Mouse (Mus musculus): ENCODE measurements around the gene Ddx31.

The Ddx31 gene

GRCm38 (mm10) chr2:28863857-28864256 lies 23.7 kb downstream of the Ddx31 start:
- no peak for DNase-seq (ENCODE audit: low read depth)

- DNase-seq (ENCODE audit: low read depth), result no peak
Observed at GRCm38 (mm10) chr2:28867495-28867894, 27.3 kb downstream of the Ddx31 start.

GRCm38 (mm10) chr2:28875554-28875953 lies 35.3 kb downstream of the Ddx31 start:
- DNase-seq (ENCODE audit: low read depth), result no peak

GRCm38 (mm10) chr2:28881275-28881674 lies 41.1 kb downstream of the Ddx31 start:
- DNase-seq (ENCODE audit: low read depth), result no peak

GRCm38 (mm10) chr2:28882047-28882446 lies 41.8 kb downstream of the Ddx31 start:
- DNase-seq (ENCODE audit: low read depth), result no peak

- DNase-seq (ENCODE audit: low read depth), result no peak
Observed at GRCm38 (mm10) chr2:28882826-28883485, 42.8 kb downstream of the Ddx31 start.

GRCm38 (mm10) chr2:28884914-28885313 lies 44.7 kb downstream of the Ddx31 start:
- DNase-seq (ENCODE audit: low read depth), result no peak

GRCm38 (mm10) chr2:28892796-28893195 lies 52.6 kb downstream of the Ddx31 start:
- DNase-seq (ENCODE audit: low read depth), result no peak

GRCm38 (mm10) chr2:28893526-28893925 lies 53.3 kb downstream of the Ddx31 start:
- DNase-seq (ENCODE audit: low read depth), result no peak

- no peak for DNase-seq (ENCODE audit: low read depth)
Observed at GRCm38 (mm10) chr2:28895876-28896275, 55.7 kb downstream of the Ddx31 start.

- DNase-seq (ENCODE audit: low read depth), result no peak
Observed at GRCm38 (mm10) chr2:28897340-28897899, 57.2 kb downstream of the Ddx31 start.

GRCm38 (mm10) chr2:28902291-28902690 lies 62.1 kb downstream of the Ddx31 start:
- no peak for DNase-seq (ENCODE audit: low read depth)

- no peak for DNase-seq (ENCODE audit: low read depth)
Observed at GRCm38 (mm10) chr2:28903871-28904270, 63.7 kb downstream of the Ddx31 start.

- no peak for DNase-seq (ENCODE audit: low read depth)
Observed at GRCm38 (mm10) chr2:28904786-28905185, 64.6 kb downstream of the Ddx31 start.

GRCm38 (mm10) chr2:28905561-28905960 lies 65.4 kb downstream of the Ddx31 start:
- DNase-seq (ENCODE audit: low read depth), result no peak

- DNase-seq (ENCODE audit: low read depth), result no peak
Observed at GRCm38 (mm10) chr2:28907691-28908388, 67.6 kb downstream of the Ddx31 start.

- no peak for DNase-seq (ENCODE audit: low read depth)
Observed at GRCm38 (mm10) chr2:28908389-28909153, 68.4 kb downstream of the Ddx31 start.

- no peak for DNase-seq (ENCODE audit: low read depth)
Observed at GRCm38 (mm10) chr2:28909186-28909817, 69.1 kb downstream of the Ddx31 start.

GRCm38 (mm10) chr2:28909818-28910710 lies 69.9 kb downstream of the Ddx31 start:
- no peak for DNase-seq (ENCODE audit: low read depth)

- DNase-seq (ENCODE audit: low read depth), result no peak
Observed at GRCm38 (mm10) chr2:28910877-28911276, 70.7 kb downstream of the Ddx31 start.
